Mouse (Mus musculus) spleen, postnatal 14 days (tissue): Measurements from ENCODE around the gene Cyp2c54.
"Not testable (repeated sequence)": the region's sequence is repeated elsewhere in the genome, so short reads cannot be mapped to it uniquely, and the experiment has no call there.

Experiments
- DNase-seq, 2 experiments: peaks; one replicate each; pipeline ENCODE4 v3.0.0; 2021 to 2022; ENCODE audit warnings: low spot score in 2 of 2

The Cyp2c54 gene

GRCm38 (mm10) chr19:40073701-40074100 lies at the start of gene Cyp2c54:
Gene Cyp2c54, minus strand, starts transcription at chr19:40073827.
- DNase-seq: no peak

- not testable (repeated sequence) for DNase-seq
These were observed 46.0 kb upstream of the Cyp2c54 start for GRCm38 (mm10) chr19:40119624-40120023.

GRCm38 (mm10) chr19:40091111-40091510 lies 17.5 kb upstream of the Cyp2c54 start:
- no peak for DNase-seq

- DNase-seq: not testable (repeated sequence)
These were observed 15.8 kb upstream of the Cyp2c54 start, which contains the start of gene Cyp2c50 for GRCm38 (mm10) chr19:40089421-40089820. Gene Cyp2c50, plus strand, starts transcription at chr19:40089688.

- no peak for DNase-seq
These were observed 14.8 kb upstream of the Cyp2c54 start for GRCm38 (mm10) chr19:40088381-40088780.

GRCm38 (mm10) chr19:39992140-39992539 lies 81.5 kb downstream of the Cyp2c54 start, which contains the start of gene Cyp2c37:
Gene Cyp2c37, plus strand, starts transcription at chr19:39992424.
- DNase-seq: not testable (repeated sequence)

GRCm38 (mm10) chr19:39989471-39989870 lies 84.2 kb downstream of the Cyp2c54 start:
- no peak for DNase-seq
